ENCODE assay signal across 16 mouse cellular contexts in the genomic region with DNA sequence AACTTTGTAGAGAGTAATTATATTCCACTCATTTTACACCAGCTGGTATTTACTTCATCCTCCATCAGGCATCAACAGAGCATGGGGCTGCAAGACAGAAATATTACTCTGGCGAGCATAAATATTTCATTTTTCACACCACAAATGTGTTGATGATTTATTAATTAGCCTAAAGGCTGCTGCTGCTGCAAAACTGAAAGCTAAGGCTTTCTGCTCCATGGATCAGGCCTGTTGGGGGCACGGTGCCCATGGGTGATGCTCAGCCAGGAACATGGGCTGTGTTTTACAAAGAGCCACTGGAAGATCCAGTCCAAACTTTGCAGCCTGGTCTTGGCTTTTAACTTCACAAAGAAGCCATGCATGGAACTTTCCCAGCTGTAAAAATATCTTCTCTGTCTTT.
DNase-seq lines count a peak whose midpoint lies in the region; ATAC-seq and TF ChIP-seq lines count a peak whose summit lies in the region.
"Had no signal": no experiment of that assay in that cellular context is flagged by ENCODE, and none has a peak within 500 bp of the region (broad histone marks: within the 10 kb centered on the region; RNA-seq: fewer than 3 reads in every experiment).

No protein-coding gene starts in this region.

- no peak overlapping the region for H3K27ac ChIP-seq in forebrain, embryonic 16.5 days (ENCODE audit: low read length)
- H3K27ac ChIP-seq: liver, embryonic 12.5 days; midbrain, embryonic 12.5 days; neural tube, embryonic 13.5 days had no signal

- H3K4me3 ChIP-seq in forebrain, embryonic 16.5 days (replicated peaks; ENCODE audit: low read length): no peak overlapping the region
- H3K4me3 ChIP-seq: liver, embryonic 12.5 days; midbrain, embryonic 12.5 days; neural tube, embryonic 13.5 days had no signal

- no peak for TF ChIP-seq POLR2A in brain, embryonic 14.5 days (IDR thresholded peaks at IDR 0.05; ENCODE audit: borderline replicate concordance, extremely low read depth, insufficient read depth, insufficient read length, poor library complexity, severe bottlenecking)

- no peaks in the 10 kb centered on the region for H3K9me3 ChIP-seq in forebrain, embryonic 16.5 days (ENCODE audit: control insufficient read depth, low read length)
- H3K9me3 ChIP-seq: liver, embryonic 12.5 days; midbrain, embryonic 12.5 days; neural tube, embryonic 13.5 days had no signal

- no peak overlapping the region for H3K4me2 ChIP-seq in forebrain, embryonic 16.5 days (ENCODE audit: low read length)
- H3K4me2 ChIP-seq: liver, embryonic 12.5 days; midbrain, embryonic 12.5 days; neural tube, embryonic 13.5 days had no signal

- TF ChIP-seq CTCF in brain, embryonic 14.5 days (IDR thresholded peaks at IDR 0.05; ENCODE audit: borderline replicate concordance, extremely low read depth, insufficient read depth, insufficient read length): no peak

- no peaks in the 10 kb centered on the region for H3K27me3 ChIP-seq in forebrain, embryonic 16.5 days (replicated peaks; ENCODE audit: control insufficient read depth, insufficient read depth, low read length)
- H3K27me3 ChIP-seq: liver, embryonic 12.5 days; midbrain, embryonic 12.5 days; neural tube, embryonic 13.5 days had no signal

- H3K9ac ChIP-seq in forebrain, embryonic 16.5 days (replicated peaks; ENCODE audit: low read depth, low read length): no peak overlapping the region
- H3K9ac ChIP-seq: liver, embryonic 12.5 days; midbrain, embryonic 12.5 days; neural tube, embryonic 13.5 days had no signal

- DNase-seq in frontal cortex, postnatal 10 days (ENCODE audit: low spot score in 2 of 2): peak; percentile 6 to 8
- DNase-seq in brain, embryonic 14.5 days (ENCODE audit: low read depth): peak; percentile 36
- DNase-seq in left cerebral cortex, postnatal 4 days: peak; percentile 45
- no peak for DNase-seq in heart, postnatal 4 days
- DNase-seq in natural killer cell, adult 2 months (ENCODE audit: low spot score in 2 of 2): no peak
- no peak for DNase-seq in adipocyte (ENCODE audit: low spot score)
- DNase-seq: gastrocnemius, postnatal 10 days; kidney, adult 8-10 months; lung, postnatal 10 days; thymus, postnatal 36 days had no signal

- WGBS in forebrain, embryonic 16.5 days: 56% methylated on average over 2 of the region's 2 CpGs

- no peaks in the 10 kb centered on the region for H3K36me3 ChIP-seq in forebrain, embryonic 16.5 days (ENCODE audit: control insufficient read depth, insufficient read depth)
- H3K36me3 ChIP-seq: liver, embryonic 12.5 days; midbrain, embryonic 12.5 days; neural tube, embryonic 13.5 days had no signal

- H3K4me1 ChIP-seq in forebrain, embryonic 16.5 days (replicated peaks; ENCODE audit: control insufficient read depth, insufficient read depth, low read length): no peaks in the 10 kb centered on the region
- H3K4me1 ChIP-seq: liver, embryonic 12.5 days; midbrain, embryonic 12.5 days; neural tube, embryonic 13.5 days had no signal

- ATAC-seq in frontal cortex, adult (ENCODE audit: low TSS enrichment): no peak
- peak; percentile 85 for ATAC-seq in forebrain, embryonic 16.5 days
- ATAC-seq: hindbrain, embryonic 16.5 days; liver, embryonic 12.5 days had no signal

- intact Hi-C loops in left cerebral cortex, postnatal 4 days (cut with DNase I): no loop called here

Comparison
In these comparisons a context has a peak if more than half of its experiments do, and no peak if none do; other contexts are left out.
1. DNase-seq: peak in frontal cortex, postnatal 10 days (2 of 2), brain, embryonic 14.5 days (single experiment) and left cerebral cortex, postnatal 4 days (single experiment); none in heart, postnatal 4 days (single experiment), natural killer cell, adult 2 months (0 of 2) and adipocyte (single experiment).